7 mouse cellular contexts compared by ENCODE assay signal in genomic region chr1:38628426-38628825, GRCm38 (mm10). TPM values are rescaled to one million over a fixed set of nuclear protein-coding genes. Genes with fewer than 3 reads are reported as not detected.
DNase-seq lines count a peak whose midpoint lies in the region; ATAC-seq lines count a peak whose summit lies in the region.

No protein-coding gene starts in this region.

- H3K27me3 ChIP-seq in forebrain, embryonic 14.5 days (replicated peaks; ENCODE audit: control insufficient read depth, insufficient read depth, low read length) = no peaks in the 10 kb centered on the region
- no peaks in the 10 kb centered on the region for H3K27me3 ChIP-seq in midbrain, embryonic 11.5 days (ENCODE audit: control insufficient read depth, insufficient read depth, low read length)

- no peaks in the 10 kb centered on the region for H3K9me3 ChIP-seq in forebrain, embryonic 14.5 days (replicated peaks; ENCODE audit: control insufficient read depth, low read length)
- no peaks in the 10 kb centered on the region for H3K9me3 ChIP-seq in midbrain, embryonic 11.5 days (ENCODE audit: control insufficient read depth, low read length)

- H3K36me3 ChIP-seq in forebrain, embryonic 14.5 days (ENCODE audit: control insufficient read depth, insufficient read depth, low read length) = no peaks in the 10 kb centered on the region
- no peaks in the 10 kb centered on the region for H3K36me3 ChIP-seq in midbrain, embryonic 11.5 days (ENCODE audit: control insufficient read depth, insufficient read depth, low read length)

- H3K4me1 ChIP-seq in forebrain, embryonic 14.5 days (ENCODE audit: control insufficient read depth, insufficient read depth, low read length) = peaks cover 31% of the 10 kb centered on the region
- peaks cover 27% of the 10 kb centered on the region for H3K4me1 ChIP-seq in midbrain, embryonic 11.5 days (ENCODE audit: control insufficient read depth, insufficient read depth, low read length)

- no peak for ATAC-seq in forebrain, embryonic 14.5 days
- ATAC-seq in midbrain, embryonic 11.5 days (ENCODE audit: low FRiP score) = 0 out of 2 replicates have a peak, but pooled peaks have one; percentile 14

- intact Hi-C loops in left cerebral cortex, postnatal 36 days (cut with DNase I) = loop anchor here (5.0 to 10.0 kb wide), 4 partner anchors 104 to 234 kb away; no protein-coding TSS in a partner anchor
- intact Hi-C loops in left cerebral cortex, postnatal 25 days (cut with DNase I) = loop anchor here (1.0 to 10.0 kb wide), 4 partner anchors 102 to 444 kb away; no protein-coding TSS in a partner anchor

- H3K4me2 ChIP-seq in forebrain, embryonic 14.5 days (ENCODE audit: low read length) = peak overlapping the region; percentile 87
- H3K4me2 ChIP-seq in midbrain, embryonic 11.5 days = peak overlapping the region; percentile 89; the same call in 1 of the 2 replicates

- H3K4me3 ChIP-seq in forebrain, embryonic 14.5 days (ENCODE audit: low read depth, low read length) = peak overlapping the region; percentile 89; the same call in 1 of the 2 replicates
- H3K4me3 ChIP-seq in midbrain, embryonic 11.5 days (ENCODE audit: low read depth, low read length) = no peak overlapping the region

- WGBS in forebrain, embryonic 14.5 days = 16% methylated on average over 8 of the region's 8 CpGs
- 19% methylated on average over 8 of the region's 8 CpGs for WGBS in midbrain, embryonic 11.5 days

- DNase-seq in left cerebral cortex, postnatal 36 days (ENCODE audit: low spot score in 2 of 2) = peak; percentile 20 to 36
- no peak for DNase-seq in left cerebral cortex, postnatal 25 days (ENCODE audit: low spot score in 2 of 2)
- peak; percentile 63 for DNase-seq in embryo, embryonic 10 days (ENCODE audit: low spot score)
- DNase-seq in forebrain, embryonic 14.5 days (ENCODE audit: low spot score) = peak; percentile 49
- DNase-seq in midbrain, embryonic 11.5 days (ENCODE audit: low spot score, missing footprints) = no peak
- no peak for DNase-seq in ovary, adult 18-20 months (ENCODE audit: low spot score)
- no peak for DNase-seq in urinary bladder, postnatal 4 days (ENCODE audit: low spot score in 2 of 2)

- peak overlapping the region; percentile 98 for H3K27ac ChIP-seq in forebrain, embryonic 14.5 days (ENCODE audit: low read depth, low read length)
- H3K27ac ChIP-seq in midbrain, embryonic 11.5 days (ENCODE audit: low read depth, low read length) = peak overlapping the region; percentile 84

- peak overlapping the region; percentile 94 for H3K9ac ChIP-seq in forebrain, embryonic 14.5 days (ENCODE audit: low read length)
- peak overlapping the region; percentile 90 for H3K9ac ChIP-seq in midbrain, embryonic 11.5 days (ENCODE audit: low read length)

RNA-seq across cellular contexts. Expression of gene Aff3, which starts 36.3 kb away (rescaled TPM):
- 100 to 1,000 TPM in 1 of 2 experiments, 10 to 100 TPM in 1; 82.5 to 111 TPM for total RNA-seq in left cerebral cortex, postnatal 36 days (2021)
- 100 to 1,000 TPM in 1 of 2 experiments, 10 to 100 TPM in 1; 94.2 to 102 TPM for total RNA-seq in left cerebral cortex, postnatal 25 days (2021)
- 15.5 TPM in 2 replicates for polyA plus RNA-seq in forebrain, embryonic 14.5 days (2014; fragmentation: Nextera tagmentation; extraction: Ambion mirVana)
- polyA plus RNA-seq in midbrain, embryonic 11.5 days (2014; fragmentation: Nextera tagmentation; extraction: Ambion mirVana) = 15.3 and 16.3 TPM in 2 replicates

Comparison
In these comparisons a context has a peak if more than half of its experiments do, and no peak if none do; other contexts are left out.
1. DNase-seq: peak in left cerebral cortex, postnatal 36 days (2 of 2), embryo, embryonic 10 days (single experiment) and forebrain, embryonic 14.5 days (single experiment); none in left cerebral cortex, postnatal 25 days (0 of 2), midbrain, embryonic 11.5 days (single experiment), ovary, adult 18-20 months (single experiment) and urinary bladder, postnatal 4 days (0 of 2).